Mouse (Mus musculus): Measurements from ENCODE around the gene Inpp5k. TPM values are rescaled to one million over a fixed set of nuclear protein-coding genes. Genes with fewer than 3 reads are reported as not detected.
A peak's percentile ranks its signal among the peaks of the same experiment; 100 is the strongest.

The Inpp5k gene
- total and polyA plus RNA-seq, 3 experiments, result 26.0 to 56.7 (median 40.2) TPM

GRCm38 (mm10) chr11:75635315-75635714 is 4.5 kb downstream of the Inpp5k start:
- H3K4me3 ChIP-seq (ENCODE audit: low read depth, low read length), result no peak overlapping the region
- DNase-seq (ENCODE audit: low spot score) (no peak), ATAC-seq (ENCODE audit: extremely low read depth, insufficient number of reproducible peaks, low FRiP score, poor library complexity, severe bottlenecking) (no peak)
- TF ChIP-seq POLR2AphosphoS5 (IDR thresholded peaks at IDR 0.05; ENCODE audit: insufficient replicate concordance, low read depth, low read length), result no peak
- TF ChIP-seq GATA2 (IDR thresholded peaks at IDR 0.05; ENCODE audit: borderline replicate concordance, low read depth, low read length), result no peak
- TF ChIP-seq GATA1 (IDR thresholded peaks at IDR 0.05; ENCODE audit: borderline replicate concordance, low read length), result no peak
- no peak for TF ChIP-seq TAL1 (conservative IDR thresholded peaks at IDR 0.05; ENCODE audit: low read depth, low read length)
- no peak for TF ChIP-seq CTCF (IDR thresholded peaks at IDR 0.05; ENCODE audit: low read depth, low read length)
- peaks cover 16% of the 10 kb centered on the region for H3K4me1 ChIP-seq (ENCODE audit: insufficient read depth, low read depth, low read length)
- no peaks in the 10 kb centered on the region for H3K27me3 ChIP-seq (ENCODE audit: insufficient read depth, low read length)
- peaks cover 71% of the 10 kb centered on the region for H3K36me3 ChIP-seq (replicated peaks)
- H3K9me3 ChIP-seq (replicated peaks), result no peaks in the 10 kb centered on the region

- H3K27me3 ChIP-seq (ENCODE audit: insufficient read depth, low read length), result no peaks in the 10 kb centered on the region
- H3K4me1 ChIP-seq (ENCODE audit: insufficient read depth, low read depth, low read length), result no peaks in the 10 kb centered on the region
- H3K36me3 ChIP-seq (replicated peaks), result peaks cover 79% of the 10 kb centered on the region
- no peak for ATAC-seq (ENCODE audit: extremely low read depth, insufficient number of reproducible peaks, low FRiP score, poor library complexity, severe bottlenecking)
- no peak for DNase-seq (ENCODE audit: low spot score)
- no peak overlapping the region for H3K4me3 ChIP-seq (ENCODE audit: low read depth, low read length)
- no peak for TF ChIP-seq TAL1 (conservative IDR thresholded peaks at IDR 0.05; ENCODE audit: low read depth, low read length)
- no peaks in the 10 kb centered on the region for H3K9me3 ChIP-seq (replicated peaks)
Measured at GRCm38 (mm10) chr11:75643323-75643722, 12.5 kb downstream of the Inpp5k start.

- Histone ChIP-seq H3K36me3 (replicated peaks) (peaks cover 72% of the 10 kb centered on the region), H3K4me1 (ENCODE audit: insufficient read depth, low read depth, low read length) (peaks cover 9% of the 10 kb centered on the region), H3K9me3 (replicated peaks) (no peaks in the 10 kb centered on the region), H3K27me3 (ENCODE audit: insufficient read depth, low read length) (no peaks in the 10 kb centered on the region), H3K4me3 (ENCODE audit: low read depth, low read length) (no peak overlapping the region)
- ATAC-seq (ENCODE audit: extremely low read depth, insufficient number of reproducible peaks, low FRiP score, poor library complexity, severe bottlenecking) (no peak), DNase-seq (ENCODE audit: low spot score) (no peak)
- TF ChIP-seq GATA1 (IDR thresholded peaks at IDR 0.05; ENCODE audit: borderline replicate concordance, low read length), result no peak
- TF ChIP-seq POLR2AphosphoS5 (IDR thresholded peaks at IDR 0.05; ENCODE audit: insufficient replicate concordance, low read depth, low read length), result no peak
- no peak for TF ChIP-seq GATA2 (IDR thresholded peaks at IDR 0.05; ENCODE audit: borderline replicate concordance, low read depth, low read length)
- TF ChIP-seq CTCF (IDR thresholded peaks at IDR 0.05; ENCODE audit: low read depth, low read length), result no peak
- TF ChIP-seq TAL1 (conservative IDR thresholded peaks at IDR 0.05; ENCODE audit: low read depth, low read length), result no peak
Measured at GRCm38 (mm10) chr11:75644684-75645083, 13.9 kb downstream of the Inpp5k start.

GRCm38 (mm10) chr11:75647681-75648211 is 17.0 kb downstream of the Inpp5k start:
- no peaks in the 10 kb centered on the region for H3K9me3 ChIP-seq (replicated peaks)
- no peak overlapping the region for H3K4me3 ChIP-seq (ENCODE audit: low read depth, low read length)
- TF ChIP-seq GATA2 (IDR thresholded peaks at IDR 0.05; ENCODE audit: borderline replicate concordance, low read depth, low read length) (no peak), TAL1 (conservative IDR thresholded peaks at IDR 0.05; ENCODE audit: low read depth, low read length) (no peak), CTCF (IDR thresholded peaks at IDR 0.05; ENCODE audit: low read depth, low read length) (no peak), POLR2AphosphoS5 (IDR thresholded peaks at IDR 0.05; ENCODE audit: insufficient replicate concordance, low read depth, low read length) (no peak), GATA1 (IDR thresholded peaks at IDR 0.05; ENCODE audit: borderline replicate concordance, low read length) (no peak)
- ATAC-seq (ENCODE audit: extremely low read depth, insufficient number of reproducible peaks, low FRiP score, poor library complexity, severe bottlenecking) (no peak), DNase-seq (ENCODE audit: low spot score) (no peak)
- H3K36me3 ChIP-seq (replicated peaks), result peaks cover 51% of the 10 kb centered on the region
- peaks cover 35% of the 10 kb centered on the region for H3K4me1 ChIP-seq (ENCODE audit: insufficient read depth, low read depth, low read length)
- no peaks in the 10 kb centered on the region for H3K27me3 ChIP-seq (ENCODE audit: insufficient read depth, low read length)

- peaks cover 48% of the 10 kb centered on the region for H3K4me1 ChIP-seq (ENCODE audit: insufficient read depth, low read depth, low read length)
- no peak for DNase-seq (ENCODE audit: low spot score)
Measured at GRCm38 (mm10) chr11:75649155-75649561, 18.4 kb downstream of the Inpp5k start.

GRCm38 (mm10) chr11:75650311-75650710 is 19.5 kb downstream of the Inpp5k start, which contains the start of gene Myo1c:
Gene Myo1c, plus strand, starts transcription at chr11:75650504.
- Histone ChIP-seq H3K4me3 (ENCODE audit: low read depth, low read length) (peak within 1 kb of the TSS; percentile 75), H3K4me1 (ENCODE audit: insufficient read depth, low read depth, low read length) (peaks cover 59% of the 10 kb centered on the region), H3K9me3 (replicated peaks) (no peaks in the 10 kb centered on the region), H3K36me3 (replicated peaks) (peaks cover 28% of the 10 kb centered on the region), H3K27me3 (ENCODE audit: insufficient read depth, low read length) (no peaks in the 10 kb centered on the region)
- DNase-seq (ENCODE audit: low spot score) (no peak), ATAC-seq (ENCODE audit: extremely low read depth, insufficient number of reproducible peaks, low FRiP score, poor library complexity, severe bottlenecking) (no peak)
- no peak for TF ChIP-seq GATA1 (IDR thresholded peaks at IDR 0.05; ENCODE audit: borderline replicate concordance, low read length)

More at GRCm38 (mm10) chr11:75649155-75649561, 18.4 kb downstream of the Inpp5k start:
- ATAC-seq (ENCODE audit: extremely low read depth, insufficient number of reproducible peaks, low FRiP score, poor library complexity, severe bottlenecking), result no peak
- Histone ChIP-seq H3K36me3 (replicated peaks) (peaks cover 39% of the 10 kb centered on the region), H3K27me3 (ENCODE audit: insufficient read depth, low read length) (no peaks in the 10 kb centered on the region), H3K9me3 (replicated peaks) (no peaks in the 10 kb centered on the region), H3K4me3 (ENCODE audit: low read depth, low read length) (no peak overlapping the region)
- TF ChIP-seq TAL1 (conservative IDR thresholded peaks at IDR 0.05; ENCODE audit: low read depth, low read length) (no peak), POLR2AphosphoS5 (IDR thresholded peaks at IDR 0.05; ENCODE audit: insufficient replicate concordance, low read depth, low read length) (no peak), GATA1 (IDR thresholded peaks at IDR 0.05; ENCODE audit: borderline replicate concordance, low read length) (no peak), CTCF (IDR thresholded peaks at IDR 0.05; ENCODE audit: low read depth, low read length) (no peak), GATA2 (IDR thresholded peaks at IDR 0.05; ENCODE audit: borderline replicate concordance, low read depth, low read length) (no peak)

- ATAC-seq (ENCODE audit: extremely low read depth, insufficient number of reproducible peaks, low FRiP score, poor library complexity, severe bottlenecking) (no peak), DNase-seq (ENCODE audit: low spot score) (no peak)
- H3K4me1 ChIP-seq (ENCODE audit: insufficient read depth, low read depth, low read length), result peaks cover 66% of the 10 kb centered on the region
- H3K27me3 ChIP-seq (ENCODE audit: insufficient read depth, low read length), result no peaks in the 10 kb centered on the region
- peaks cover 22% of the 10 kb centered on the region for H3K36me3 ChIP-seq (replicated peaks)
- H3K9me3 ChIP-seq (replicated peaks), result no peaks in the 10 kb centered on the region
- peak overlapping the region; percentile 75 for H3K4me3 ChIP-seq (ENCODE audit: low read depth, low read length)
- no peak for TF ChIP-seq CTCF (IDR thresholded peaks at IDR 0.05; ENCODE audit: low read depth, low read length)
- TF ChIP-seq TAL1 (conservative IDR thresholded peaks at IDR 0.05; ENCODE audit: low read depth, low read length), result no peak
- TF ChIP-seq POLR2AphosphoS5 (IDR thresholded peaks at IDR 0.05; ENCODE audit: insufficient replicate concordance, low read depth, low read length), result no peak
- no peak for TF ChIP-seq GATA1 (IDR thresholded peaks at IDR 0.05; ENCODE audit: borderline replicate concordance, low read length)
- no peak for TF ChIP-seq GATA2 (IDR thresholded peaks at IDR 0.05; ENCODE audit: borderline replicate concordance, low read depth, low read length)
Measured at GRCm38 (mm10) chr11:75650958-75651425, 20.2 kb downstream of the Inpp5k start.

Measured in G1E (cell line).